Mouse (Mus musculus) large intestine, adult 2 months (tissue): ENCODE results near the gene Kremen2. TPM values are rescaled to one million over a fixed set of nuclear protein-coding genes. Genes with fewer than 3 reads are reported as not detected.

ENCODE experiments used
- DNase-seq: peaks from one replicate; pipeline ENCODE4 v3.0.0-alpha.2; 2012; ENCODE audit warnings: low read depth, low spot score
- WGBS: fragments of 180-500 bp; shearing (Covaris S2); methylation state at CpG from one replicate; pipeline ENCODE4 v1.1.7; 2018; 5-methylcytosine and 5-hydroxymethylcytosine counted together
- polyA plus RNA-seq: library from polyadenylated mRNA; depleted of rRNA; stranded (reverse); fragments of >200 nt; gene quantifications from 2 replicates; pipeline ENCODE4 v1.2.3, GENCODE M21; 2012

Gene Kremen2
- polyA plus RNA-seq, 1 experiment: 3.1 TPM

- DNase-seq: no peak
- 2% methylated on average over 48 of the region's 48 CpGs for whole genome bisulfite sequencing
Measured at GRCm38 (mm10) chr17:23739202-23740135, 6.2 kb downstream of the Kremen2 start.

- no peak for DNase-seq
- 50% methylated on average over 2 of the region's 2 CpGs for WGBS
Measured at GRCm38 (mm10) chr17:23738836-23739201, 6.8 kb downstream of the Kremen2 start.

GRCm38 (mm10) chr17:23737493-23738445 is 7.9 kb downstream of the Kremen2 start:
- 77% methylated on average over 15 of the region's 15 CpGs for WGBS
- no peak for DNase-seq

- 16% methylated on average over 1 of the region's 1 CpGs for WGBS
Measured at GRCm38 (mm10) chr17:23734341-23734740, 11.3 kb downstream of the Kremen2 start.

GRCm38 (mm10) chr17:23730441-23730840 is 15.2 kb downstream of the Kremen2 start:
- WGBS: 9% methylated on average over 1 of the region's 1 CpGs
- no peak for DNase-seq

More at GRCm38 (mm10) chr17:23734341-23734740, 11.3 kb downstream of the Kremen2 start:
- no peak for DNase-seq

- no peak for DNase-seq
Measured at GRCm38 (mm10) chr17:23726758-23727142, 18.9 kb downstream of the Kremen2 start.

GRCm38 (mm10) chr17:23725999-23726757 is 19.5 kb downstream of the Kremen2 start, which contains the start of gene Pkmyt1:
Pkmyt1 (plus strand) TSS chr17:23726336.
- no peak for DNase-seq
- under 1% methylated on average over 66 of the region's 73 CpGs for WGBS

More at GRCm38 (mm10) chr17:23726758-23727142, 18.9 kb downstream of the Kremen2 start:
- WGBS: under 1% methylated on average over 20 of the region's 20 CpGs

- WGBS: 43% methylated on average over 4 of the region's 4 CpGs
- no peak for DNase-seq
Measured at GRCm38 (mm10) chr17:23725477-23725876, 20.2 kb downstream of the Kremen2 start.

GRCm38 (mm10) chr17:23722376-23723125 is 23.1 kb downstream of the Kremen2 start, which contains the start of gene 1520401A03Rik:
1520401A03Rik (minus strand) TSS chr17:23722783.
- no peak for DNase-seq
- 84% methylated on average over 7 of the region's 7 CpGs for WGBS

GRCm38 (mm10) chr17:23721886-23722285 is 23.7 kb downstream of the Kremen2 start:
- WGBS: 56% methylated on average over 2 of the region's 2 CpGs
- DNase-seq: no peak

- WGBS: 52% methylated on average over 1 of the region's 1 CpGs
- DNase-seq: no peak
Measured at GRCm38 (mm10) chr17:23719455-23719854, 26.2 kb downstream of the Kremen2 start.

- 78% methylated on average over 2 of the region's 2 CpGs for WGBS
- no peak for DNase-seq
Measured at GRCm38 (mm10) chr17:23717003-23717402, 28.6 kb downstream of the Kremen2 start.

GRCm38 (mm10) chr17:23706212-23706611 is 39.4 kb downstream of the Kremen2 start:
- WGBS: 1% methylated on average over 3 of the region's 3 CpGs

GRCm38 (mm10) chr17:23705525-23706104 is 40.0 kb downstream of the Kremen2 start:
- WGBS: 63% methylated on average over 7 of the region's 7 CpGs
- DNase-seq: no peak

More at GRCm38 (mm10) chr17:23706212-23706611, 39.4 kb downstream of the Kremen2 start:
- DNase-seq: no peak

GRCm38 (mm10) chr17:23704741-23705140 is 40.9 kb downstream of the Kremen2 start:
- WGBS: 30% methylated on average over 7 of the region's 7 CpGs
- no peak for DNase-seq

GRCm38 (mm10) chr17:23703301-23703700 is 42.3 kb downstream of the Kremen2 start:
- 93% methylated on average over 9 of the region's 9 CpGs for WGBS

GRCm38 (mm10) chr17:23700079-23700478 is 45.6 kb downstream of the Kremen2 start:
- under 1% methylated on average over 28 of the region's 28 CpGs for WGBS
- peak; percentile 82 for DNase-seq

More at GRCm38 (mm10) chr17:23703301-23703700, 42.3 kb downstream of the Kremen2 start:
- DNase-seq: no peak
